Mouse (Mus musculus) heart, adult 2 months (tissue): ENCODE measurements around the gene Pltp.
A peak's percentile ranks its signal among the peaks of the same experiment; 100 is the strongest.

Experiments used
- CTCF ChIP-seq: fragments of 200-600 bp; IDR thresholded peaks from 2 replicates; pipeline ENCODE4 v1.8.1; 2022; ENCODE audit warnings: antibody characterized with exemption, mild to moderate bottlenecking, moderate library complexity
- EP300 ChIP-seq: fragments of 200-500 bp; IDR thresholded peaks from 2 replicates; pipeline ENCODE4 v1.6.1; 2011; ENCODE audit warnings: low read depth, low read length, control low read depth; ENCODE audit not compliant: insufficient read depth
- POLR2A ChIP-seq: fragments of 200-500 bp; IDR thresholded peaks from 2 replicates; pipeline ENCODE4 v1.6.1; 2011; ENCODE audit warnings: mild to moderate bottlenecking, low read depth, low read length, control low read depth; ENCODE audit not compliant: insufficient read depth

DNA sequence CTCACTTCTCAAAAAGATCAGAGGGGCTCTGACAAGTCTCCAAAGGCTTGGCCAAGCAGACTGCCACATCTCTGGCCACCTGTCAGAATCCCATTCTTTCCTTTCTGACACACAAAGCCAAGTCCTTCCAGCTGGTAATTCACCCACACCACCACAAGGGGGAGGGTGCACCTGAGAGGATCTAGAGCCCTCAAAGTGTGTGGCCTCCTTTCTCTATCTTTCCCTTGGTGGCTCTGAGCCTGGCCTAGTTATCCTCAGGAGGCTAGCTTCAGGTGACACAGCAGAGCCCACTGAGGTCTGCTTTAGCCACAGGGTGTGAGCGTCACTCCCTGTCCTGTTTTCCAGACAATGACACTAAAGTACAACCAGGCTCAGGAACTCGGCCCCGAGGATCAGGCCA is 64.3 kb downstream of the Pltp start:
- TF ChIP-seq CTCF (peak; percentile 83), EP300 (0 out of 2 replicates have a peak, but pooled peaks have one; percentile 31), POLR2A (no peak)
